In the genomic region with DNA sequence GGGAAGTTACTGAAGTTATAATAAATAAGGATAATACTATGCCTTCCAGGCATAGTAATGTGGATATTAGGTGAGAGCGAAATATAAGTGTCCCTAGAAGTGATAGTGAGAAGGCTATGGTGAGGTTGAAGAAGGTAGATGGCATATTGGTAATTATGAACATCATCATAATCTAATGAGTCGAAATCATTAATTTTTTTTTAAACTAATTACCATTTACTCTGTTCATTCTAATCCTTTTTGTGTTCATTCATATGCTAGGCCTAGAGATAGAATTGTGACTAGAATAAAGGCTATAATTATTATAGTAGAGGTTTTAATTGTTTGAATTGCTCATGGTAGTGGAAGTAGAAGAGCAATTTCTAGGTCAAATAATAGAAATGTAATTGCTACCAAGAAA, we compare ENCODE assay signal across 5 mouse cellular contexts. TPM values are rescaled to one million over a fixed set of nuclear protein-coding genes. Genes with fewer than 3 reads are reported as not detected.
"Had no signal": no experiment of that assay in that cellular context is flagged by ENCODE, and none has a peak within 500 bp of the region (broad histone marks: within the 10 kb centered on the region; RNA-seq: fewer than 3 reads in every experiment).

No protein-coding gene starts in this region.

RNA-seq across cellular contexts. Expression of gene Col19a1, which starts 25.3 kb away (rescaled TPM):
- total RNA-seq: heart, postnatal 4 days had no signal
- polyA plus RNA-seq: heart, adult 2 months; heart, embryonic 14.5 days; large intestine, adult 2 months; liver, embryonic 14.5 days had no signal
